Mouse (Mus musculus) CD4-positive, CD25-positive, alpha-beta regulatory T cell (primary cell): Measurements from ENCODE around the gene D230025D16Rik. TPM values are rescaled to one million over a fixed set of nuclear protein-coding genes. Genes with fewer than 3 reads are reported as not detected.

ENCODE experiments used
- polyA plus RNA-seq: library from polyadenylated mRNA; unstranded; fragments of 100-300 nt; shearing (Covaris generic); gene quantifications from one replicate; pipeline ENCODE4 v1.2.1, GENCODE M21; 2017

Gene D230025D16Rik
- polyA plus RNA-seq = 27.3 TPM

DNA sequence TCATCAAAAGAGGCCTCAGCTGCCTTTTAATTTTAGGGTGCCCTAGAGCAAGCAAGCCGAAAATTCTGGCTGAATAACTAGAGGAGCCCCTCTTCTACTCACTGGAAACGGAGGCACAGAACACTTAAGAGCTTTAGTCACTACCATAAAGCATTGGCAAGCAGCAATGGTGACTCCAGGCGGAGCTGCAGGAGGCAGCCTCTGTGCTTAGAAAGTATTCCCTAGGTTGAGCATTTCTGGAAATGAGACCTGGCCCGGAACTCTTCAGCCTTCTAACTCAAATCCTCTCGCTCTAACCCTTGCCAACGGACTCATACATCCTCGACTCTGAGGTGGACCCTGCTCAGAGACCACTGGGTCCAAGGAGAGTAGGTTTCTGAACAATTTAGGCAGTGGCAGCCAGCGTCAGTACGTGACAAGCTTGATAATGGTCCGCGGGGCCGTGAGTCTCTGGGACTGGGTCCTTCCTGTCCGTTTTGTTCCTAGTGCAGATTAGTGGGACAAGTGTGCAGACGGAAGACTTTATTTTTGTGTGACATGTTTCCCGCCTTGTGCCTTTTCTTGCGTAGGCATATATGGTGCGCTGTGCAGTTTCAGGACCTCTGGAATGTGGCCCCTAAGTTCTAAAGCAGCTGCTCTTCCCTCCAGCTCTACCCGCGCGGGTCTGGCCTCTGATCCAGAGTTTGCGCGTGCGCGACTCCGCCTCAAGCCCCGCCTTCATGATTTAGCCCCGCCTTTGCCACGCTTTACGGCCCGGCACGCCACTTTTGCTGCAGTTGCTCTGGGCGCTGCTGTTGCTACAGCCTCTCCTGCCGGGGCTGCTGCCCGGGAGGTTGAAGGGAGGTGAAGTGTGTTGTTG is at the start of gene D230025D16Rik:
Gene D230025D16Rik (plus strand): TSS at position 733 of the 859 bp plus-strand sequence.

DNA sequence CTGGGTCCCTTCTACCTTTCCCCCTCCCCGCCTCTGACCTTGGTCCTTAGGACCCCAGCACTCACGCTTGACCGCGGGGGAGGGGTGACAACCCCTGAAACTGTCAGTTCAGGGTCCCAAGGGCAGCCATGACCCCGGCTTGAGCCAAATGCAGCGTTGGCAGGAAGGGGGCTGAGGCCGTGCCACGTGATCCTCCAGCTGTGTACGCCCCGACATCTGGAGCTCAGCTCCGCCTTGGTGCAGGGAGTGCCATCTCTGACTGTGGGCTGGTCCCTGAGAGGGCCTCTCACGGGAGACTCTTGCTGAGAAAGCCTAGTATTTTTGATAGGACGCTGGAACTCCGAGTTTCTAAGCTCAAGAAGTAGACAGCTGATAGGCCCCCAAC is 30.0 kb downstream of the D230025D16Rik start, which contains the start of gene B3gnt9:
Gene B3gnt9 (minus strand): TSS at position 188 of the 385 bp plus-strand sequence.

DNA sequence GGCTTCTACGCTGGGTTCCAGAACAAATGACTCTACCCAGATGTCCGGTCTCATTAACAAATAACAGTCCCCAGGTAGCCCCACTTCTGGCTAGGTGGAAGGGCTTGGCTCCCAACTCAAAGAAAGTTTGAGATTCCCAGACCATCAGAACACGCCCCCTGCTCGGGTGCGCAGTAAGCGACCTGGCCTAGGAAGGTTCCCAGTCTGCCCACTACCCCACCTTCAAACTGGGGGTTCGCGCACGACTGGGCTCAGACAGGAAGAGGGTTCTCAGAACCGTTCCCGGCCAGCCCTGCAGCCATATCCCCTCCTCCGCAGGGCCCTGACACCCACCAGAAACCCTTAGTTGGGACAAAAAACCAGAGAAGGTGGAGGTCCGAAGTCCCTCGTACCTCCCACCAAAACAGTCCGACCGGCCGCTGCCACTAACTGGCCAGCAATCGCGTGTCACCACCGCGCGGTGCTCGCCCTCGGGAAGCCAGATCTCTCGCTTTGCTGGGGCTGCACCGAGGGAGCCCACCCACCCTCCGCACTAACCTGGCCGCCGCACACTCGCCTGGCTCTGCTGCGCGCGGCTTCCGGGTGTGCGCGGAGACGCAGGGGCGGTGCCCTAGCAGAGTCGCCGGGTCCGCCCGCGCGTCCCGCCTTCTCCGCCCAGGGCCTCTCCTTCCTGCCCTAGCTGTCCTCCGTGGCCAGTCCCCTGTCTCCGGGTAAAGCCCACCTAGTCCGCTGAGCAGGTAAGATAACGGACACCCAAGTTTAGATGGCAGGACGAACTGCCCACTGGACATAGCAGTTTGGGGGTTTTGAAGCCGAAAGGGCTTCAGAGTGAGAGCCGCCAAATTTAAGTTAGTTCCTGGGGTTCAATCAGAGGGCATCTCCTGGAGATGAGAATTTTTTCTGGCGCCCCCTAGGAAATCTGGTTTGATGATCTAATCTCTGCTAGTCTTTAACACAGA is 39.4 kb downstream of the D230025D16Rik start, which contains the start of the genes Tradd and Fbxl8:
Gene Tradd (minus strand): TSS at position 586 of the 959 bp plus-strand sequence.
Gene Fbxl8 (plus strand): TSS at position 625 of the 959 bp plus-strand sequence.

DNA sequence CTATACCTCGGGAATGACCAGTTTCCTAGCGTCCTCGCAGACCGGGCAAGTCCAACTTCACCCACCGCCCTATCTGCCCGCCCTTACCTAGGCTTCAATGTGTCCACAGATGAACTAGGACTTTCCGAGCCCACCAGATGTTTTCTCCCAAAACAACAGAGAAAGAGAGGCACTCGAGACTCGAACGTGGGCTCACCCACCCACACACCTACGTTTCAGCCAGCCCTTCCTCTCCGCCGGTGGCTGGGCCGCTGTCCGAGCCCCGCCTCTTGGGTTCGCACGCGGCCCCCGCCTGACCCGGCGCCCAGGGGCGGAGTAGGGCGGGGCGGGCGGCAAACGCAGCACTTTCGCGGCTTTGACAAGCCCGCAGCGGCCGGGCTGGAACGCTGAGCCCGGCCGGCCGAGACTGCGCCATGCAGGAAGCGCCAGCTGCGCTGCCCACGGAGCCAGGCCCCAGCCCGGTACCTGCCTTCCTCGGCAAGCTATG is 44.6 kb downstream of the D230025D16Rik start, which contains the start of gene Hsf4:
Gene Hsf4 (plus strand): TSS at position 341 of the 487 bp plus-strand sequence.

DNA sequence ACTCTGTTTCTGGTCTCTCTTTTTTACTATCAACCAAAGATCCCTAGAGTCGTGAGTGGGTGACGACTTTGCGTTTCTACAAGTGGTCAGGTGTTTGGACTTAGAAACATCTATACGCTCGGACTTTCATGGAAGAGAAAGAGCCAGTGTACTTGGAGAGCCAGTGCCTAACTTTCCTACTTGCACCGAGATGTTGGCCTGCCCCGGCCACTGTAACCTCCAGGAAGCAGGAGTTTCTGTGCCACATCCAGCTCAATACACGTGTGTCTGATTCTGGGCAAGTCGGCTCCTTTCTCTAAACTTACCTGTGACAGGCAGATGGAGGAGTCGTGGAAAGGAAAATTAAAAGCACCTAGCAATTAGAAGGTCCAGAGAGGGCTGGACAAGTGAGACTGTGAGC is 50.9 kb downstream of the D230025D16Rik start, which contains the start of gene Nol3:
Gene Nol3 (plus strand): TSS at position 301 of the 400 bp plus-strand sequence.

DNA sequence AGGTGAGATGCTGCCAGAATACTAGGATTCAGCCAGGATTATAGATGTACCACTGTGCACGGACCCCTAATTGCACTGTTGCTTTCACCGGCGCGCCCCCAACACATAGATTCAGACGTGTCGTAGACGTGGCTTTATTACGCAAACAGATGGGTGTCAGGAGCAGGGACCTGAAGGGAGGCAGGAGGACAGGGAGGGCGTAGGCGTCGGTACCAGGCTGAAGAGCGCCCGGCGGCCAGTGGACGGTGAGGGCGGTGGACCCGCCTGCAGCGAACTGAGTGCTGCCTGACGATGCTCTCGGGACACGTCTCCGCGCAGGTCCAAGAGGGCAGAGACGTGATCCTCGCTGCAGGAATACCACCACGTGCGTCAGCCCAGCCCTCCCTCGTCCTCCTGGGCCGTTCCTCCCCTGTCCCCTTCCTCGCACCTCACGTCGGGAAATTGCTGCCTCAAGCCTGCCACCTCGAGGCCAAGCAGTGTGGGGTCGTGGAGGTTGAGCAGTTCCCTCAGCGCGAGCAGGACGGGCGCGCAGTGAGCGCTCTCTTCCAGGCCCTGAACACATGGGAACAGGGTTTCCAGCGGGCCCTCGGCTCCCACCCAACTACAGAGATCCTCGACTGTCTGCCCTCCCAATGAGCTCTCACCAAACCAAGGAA is 65.0 kb downstream of the D230025D16Rik start, which contains the start of gene 4931428F04Rik:
Gene 4931428F04Rik (minus strand): TSS at position 60 of the 656 bp plus-strand sequence.

DNA sequence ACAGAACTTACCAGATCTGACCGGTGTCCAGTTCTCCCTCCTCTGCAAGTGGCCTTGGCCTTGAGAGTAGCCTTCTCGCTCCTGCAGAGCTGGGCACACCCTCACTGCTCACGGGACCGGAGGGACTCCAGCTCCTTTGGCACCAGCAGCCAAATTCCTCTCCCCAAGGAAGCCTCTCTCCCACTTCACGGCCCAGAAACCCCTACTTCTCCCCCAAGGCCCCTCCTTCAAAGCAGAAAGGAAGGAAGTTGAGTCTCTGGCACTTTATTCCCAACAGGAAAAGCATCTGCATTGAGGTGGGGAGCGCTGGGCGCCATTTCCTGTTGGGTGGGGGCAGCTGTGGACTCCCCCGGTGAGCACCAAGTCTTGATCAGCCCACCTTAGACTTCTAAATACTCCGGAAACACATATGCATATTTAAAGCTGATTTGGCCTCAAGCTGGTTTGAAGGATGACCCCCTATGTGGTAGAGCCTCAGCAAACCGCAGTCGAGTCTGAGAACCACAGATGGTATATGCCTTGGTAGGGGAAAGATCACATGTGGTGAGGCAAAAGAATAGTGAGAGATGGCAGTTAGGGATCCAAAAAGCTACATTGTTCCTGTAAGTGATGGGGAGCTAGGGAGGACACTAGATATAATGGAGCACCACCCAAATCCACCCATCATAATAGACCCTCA is 71.1 kb downstream of the D230025D16Rik start, which contains the start of gene Exoc3l:
Gene Exoc3l (minus strand): TSS at position 207 of the 679 bp plus-strand sequence.

DNA sequence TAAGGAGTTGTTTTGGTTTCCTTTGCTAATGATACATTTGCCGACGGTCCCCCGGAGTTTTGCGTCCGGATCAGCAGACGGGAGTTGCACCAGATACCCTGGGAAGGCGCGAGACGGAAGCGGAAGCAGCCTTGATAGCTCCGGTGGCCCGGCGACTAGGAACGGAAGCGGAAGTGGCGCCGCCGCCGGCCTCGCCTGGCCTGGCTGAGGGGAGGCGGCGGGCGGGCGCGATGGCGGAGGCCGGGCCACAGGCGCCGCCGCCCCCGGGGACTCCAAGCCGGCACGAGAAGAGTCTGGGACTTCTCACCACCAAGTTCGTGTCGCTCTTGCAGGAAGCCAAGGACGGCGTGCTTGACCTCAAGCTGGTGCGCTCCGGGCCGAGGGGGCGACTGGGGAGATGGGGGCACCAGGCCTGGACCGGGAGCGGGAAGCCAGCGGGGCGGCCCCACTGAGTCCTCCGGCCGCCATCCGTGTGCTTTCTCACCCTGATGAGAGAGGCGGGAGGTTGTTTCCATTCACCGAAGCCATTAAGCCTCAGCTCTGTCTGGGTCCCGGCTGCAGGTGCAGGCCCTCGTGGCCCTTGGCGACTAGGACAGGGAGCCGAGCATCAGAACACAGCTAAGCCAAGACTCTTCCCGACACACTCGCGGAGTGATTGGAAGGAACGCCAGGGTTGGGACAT is 72.7 kb downstream of the D230025D16Rik start, which contains the start of gene E2f4:
Gene E2f4 (plus strand): TSS at position 153 of the 682 bp plus-strand sequence.

Other genes with a start within 250 kb of the D230025D16Rik start
- gene Ces2h, start 224.3 kb upstream of the D230025D16Rik start, polyA plus RNA-seq = not detected
- gene Ces3a, start 176.5 kb upstream of the D230025D16Rik start, polyA plus RNA-seq = not detected
- not detected for gene Ces3b, start 141.4 kb upstream of the D230025D16Rik start, polyA plus RNA-seq
- not detected for gene Ces4a, start 93.3 kb upstream of the D230025D16Rik start, polyA plus RNA-seq
- 118 TPM for gene Cbfb, start 54.5 kb upstream of the D230025D16Rik start, polyA plus RNA-seq
- 0.92 TPM for gene B3gnt9, start 30.0 kb downstream of the D230025D16Rik start, polyA plus RNA-seq
- 80.1 TPM for gene Tradd, start 39.5 kb downstream of the D230025D16Rik start, polyA plus RNA-seq
- 21.7 TPM for gene Fbxl8, start 39.5 kb downstream of the D230025D16Rik start, polyA plus RNA-seq
- gene Hsf4, start 44.7 kb downstream of the D230025D16Rik start, polyA plus RNA-seq = 0.80 TPM
- gene Nol3, start 51.0 kb downstream of the D230025D16Rik start, polyA plus RNA-seq = not detected
- gene 4931428F04Rik, start 64.7 kb downstream of the D230025D16Rik start, polyA plus RNA-seq = 1.3 TPM
- gene Exoc3l, start 71.0 kb downstream of the D230025D16Rik start, polyA plus RNA-seq = 1.5 TPM
- 168 TPM for gene E2f4, start 72.5 kb downstream of the D230025D16Rik start, polyA plus RNA-seq
- 9.4 TPM for gene Elmo3, start 80.5 kb downstream of the D230025D16Rik start, polyA plus RNA-seq
- gene Lrrc29, start 101.1 kb downstream of the D230025D16Rik start, polyA plus RNA-seq = 4.7 TPM
- 127 TPM for gene Tmem208, start 101.2 kb downstream of the D230025D16Rik start, polyA plus RNA-seq
- gene Fhod1, start 122.8 kb downstream of the D230025D16Rik start, polyA plus RNA-seq = 1.7 TPM
- gene Slc9a5, start 123.7 kb downstream of the D230025D16Rik start, polyA plus RNA-seq = 0.91 TPM
- gene Plekhg4, start 148.1 kb downstream of the D230025D16Rik start, polyA plus RNA-seq = not detected
- gene Kctd19, start 188.4 kb downstream of the D230025D16Rik start, polyA plus RNA-seq = 0.10 TPM
- not detected for gene Lrrc36, start 188.4 kb downstream of the D230025D16Rik start, polyA plus RNA-seq
- gene Tppp3, start 246.4 kb downstream of the D230025D16Rik start, polyA plus RNA-seq = 0.35 TPM